Mouse (Mus musculus) CD4-positive, CD25-positive, alpha-beta regulatory T cell, adult 4 months (primary cell): ENCODE results near the gene Ntrk3. TPM values are rescaled to one million over a fixed set of nuclear protein-coding genes. Genes with fewer than 3 reads are reported as not detected.

ENCODE experiments used
- ATAC-seq: one replicate; pipeline ENCODE4 v1.8.0; 2017
- polyA plus RNA-seq, 2 experiments: library from polyadenylated mRNA; unstranded; fragments of 100-300 nt; shearing (Covaris generic); gene quantifications; one replicate each; pipeline ENCODE4 v1.2.1; 2017

Gene Ntrk3
- polyA plus RNA-seq, 2 experiments from 2014 or later, result 7.9 to 13.4 TPM

DNA sequence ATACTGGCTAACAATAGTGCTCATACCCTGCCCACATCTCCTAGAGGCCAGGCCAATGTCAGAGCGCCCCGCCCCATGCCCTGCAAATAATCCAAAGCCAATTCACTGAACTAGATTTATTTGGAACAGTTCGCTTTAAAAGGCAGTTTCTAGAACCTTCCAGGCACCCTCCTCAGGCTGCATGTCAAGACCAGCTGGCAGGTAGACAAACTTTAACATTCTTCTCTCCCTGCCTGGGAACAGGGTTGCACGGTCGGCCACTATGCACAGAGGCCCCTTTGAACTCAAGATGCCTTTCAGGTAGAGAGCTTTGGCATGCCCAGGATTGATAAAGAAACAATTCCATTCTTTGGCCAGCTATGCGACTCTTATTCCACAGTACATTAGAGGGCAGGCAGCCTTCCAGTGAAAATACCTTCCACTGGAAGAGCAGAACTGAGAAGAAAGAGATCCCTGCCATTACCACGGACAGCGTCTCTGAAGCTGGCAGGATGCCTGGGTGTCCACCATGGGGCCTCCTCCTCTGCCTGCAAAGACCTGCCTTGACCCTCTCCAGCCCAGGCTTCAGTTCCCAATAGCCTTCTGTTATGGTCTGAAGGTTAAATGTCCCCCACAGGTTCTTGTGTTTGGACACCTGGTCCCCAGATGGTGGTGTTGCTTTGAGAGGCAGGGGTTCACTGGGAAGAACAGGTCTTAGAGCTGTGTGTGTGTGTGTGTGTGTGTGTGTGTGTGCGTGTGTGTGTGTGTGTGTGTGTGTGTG lies 298.3 kb downstream of the Ntrk3 start:
- no peak for ATAC-seq

DNA sequence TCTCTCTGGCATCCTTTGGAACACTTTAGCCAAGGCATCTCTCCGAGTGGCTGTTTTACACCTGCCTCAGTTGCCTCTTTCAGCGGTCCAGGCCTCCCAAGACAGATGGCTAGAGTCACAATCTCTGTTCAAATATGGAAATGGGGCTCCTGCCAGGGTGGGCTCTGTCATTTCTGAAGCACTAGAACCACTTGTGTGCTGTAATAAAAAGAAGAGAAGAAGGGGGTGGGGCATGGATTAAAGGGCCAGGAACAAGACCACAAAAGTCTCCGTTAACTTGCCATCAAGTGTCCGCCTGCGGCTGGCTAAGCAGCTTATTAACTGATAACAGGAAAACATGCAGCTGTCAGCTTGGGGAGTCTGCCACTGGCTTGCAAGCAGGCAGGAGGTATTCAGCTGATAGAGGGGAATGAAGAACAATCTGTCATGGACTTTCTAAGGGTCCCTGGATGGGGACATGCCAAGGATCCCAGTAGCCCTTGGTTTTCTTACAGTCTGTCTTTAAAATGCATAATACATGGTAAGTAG lies 304.1 kb downstream of the Ntrk3 start:
- ATAC-seq, result no peak

DNA sequence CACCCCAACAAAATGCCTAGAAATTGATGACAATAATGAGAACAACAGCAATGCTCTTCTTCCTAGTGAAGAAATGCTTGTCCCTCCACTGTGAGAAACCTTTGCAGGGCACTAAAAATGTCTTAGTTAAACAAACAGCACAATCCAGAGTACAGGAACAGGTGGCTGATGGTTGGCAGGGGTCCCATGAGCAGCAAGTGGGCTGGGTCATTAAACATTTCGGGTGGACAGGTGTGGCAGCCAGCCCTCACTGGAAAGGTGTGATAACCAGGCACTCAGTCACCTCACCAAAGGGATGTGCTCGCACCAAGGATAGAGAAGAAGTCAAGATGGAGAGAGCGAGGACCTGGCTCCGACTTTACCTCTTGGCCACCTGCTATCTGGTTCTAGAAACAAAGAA lies 306.2 kb downstream of the Ntrk3 start:
- ATAC-seq, result no peak

DNA sequence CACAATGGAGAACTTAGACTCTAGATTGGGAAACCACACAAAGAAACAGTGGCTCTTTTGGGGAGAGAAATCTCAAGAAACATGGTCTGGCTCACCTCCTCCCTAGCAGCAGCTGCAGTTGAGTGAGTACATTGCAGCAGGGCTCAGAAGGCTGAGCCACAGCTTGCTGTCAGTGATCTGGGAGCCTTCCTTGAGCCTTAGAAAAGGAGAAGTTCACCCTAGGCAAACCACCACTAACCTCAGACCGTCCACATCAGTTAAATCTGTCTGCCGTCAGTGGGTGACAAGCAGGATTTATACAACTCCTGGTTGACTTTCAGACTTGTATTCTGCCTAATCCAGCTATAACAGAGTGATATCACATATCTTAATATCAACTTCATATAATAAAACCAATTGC lies 325.6 kb downstream of the Ntrk3 start:
- no peak for ATAC-seq

DNA sequence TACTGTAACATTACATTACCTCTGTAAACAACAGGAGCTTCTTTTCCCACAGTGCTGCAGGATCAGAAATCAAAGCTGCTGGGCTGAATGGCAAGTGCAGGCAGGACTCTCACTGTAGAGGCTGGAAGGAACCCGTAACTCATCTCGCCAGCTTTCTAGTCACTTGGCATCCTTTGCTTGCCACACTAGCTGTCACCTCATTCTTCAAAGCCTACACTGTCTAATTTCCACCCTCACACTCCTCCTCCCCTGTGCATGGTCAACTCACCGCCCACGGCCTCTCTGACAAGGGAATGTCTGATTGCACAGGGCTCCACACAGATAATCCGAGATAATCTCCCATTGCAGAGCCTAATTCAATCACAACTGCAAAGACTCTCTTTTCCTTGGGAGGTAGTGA lies 327.8 kb downstream of the Ntrk3 start:
- ATAC-seq, result no peak

DNA sequence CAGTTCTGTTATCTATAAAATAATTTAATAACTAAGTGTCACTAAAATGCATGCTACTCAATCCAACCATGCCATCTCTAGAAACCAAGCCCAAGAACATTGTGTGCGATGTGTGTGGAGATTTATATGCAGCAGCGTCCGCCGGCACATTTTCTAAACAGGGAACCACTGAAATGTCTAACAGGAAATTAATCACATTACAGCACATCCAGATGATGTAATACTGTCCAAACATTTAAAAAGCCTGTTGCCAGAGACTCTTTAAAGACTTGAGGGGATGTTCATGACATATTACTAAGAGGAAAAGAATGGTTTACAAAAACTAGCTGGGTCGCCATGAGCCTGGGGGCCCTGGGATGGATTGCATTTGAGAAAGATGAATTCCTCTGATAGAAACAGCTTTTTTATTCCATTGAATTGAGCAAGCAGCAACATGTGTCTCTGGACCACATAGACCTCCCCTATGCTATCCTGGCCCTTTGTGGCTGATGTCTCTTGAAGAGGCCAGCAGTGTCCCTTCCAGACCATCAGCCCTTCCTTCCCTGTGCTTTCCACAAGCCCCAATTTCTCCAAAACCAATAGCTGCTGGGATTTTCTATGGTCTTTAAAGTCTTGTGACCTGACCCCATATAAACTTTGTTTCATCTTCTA lies 331.0 kb downstream of the Ntrk3 start:
- ATAC-seq, result no peak

DNA sequence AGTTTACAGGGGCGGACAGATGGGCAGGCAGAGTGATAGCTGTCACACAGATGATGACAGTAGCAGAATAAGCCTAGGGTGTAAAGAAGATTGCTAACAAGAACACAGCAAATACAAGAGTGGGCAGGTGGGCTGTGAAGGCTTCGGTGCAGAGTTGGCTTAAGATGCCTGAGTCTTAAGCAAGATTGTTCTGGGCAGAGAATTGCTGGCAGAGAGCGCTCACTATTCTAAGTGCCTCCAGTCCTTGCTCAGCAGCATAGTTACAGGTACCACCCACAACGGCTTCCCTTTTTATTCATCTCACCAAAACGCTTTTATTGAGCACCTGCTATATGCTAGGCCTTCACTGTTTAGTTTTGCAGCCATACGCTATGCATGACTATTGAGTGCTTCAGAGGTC lies 333.3 kb downstream of the Ntrk3 start:
- ATAC-seq, result no peak

DNA sequence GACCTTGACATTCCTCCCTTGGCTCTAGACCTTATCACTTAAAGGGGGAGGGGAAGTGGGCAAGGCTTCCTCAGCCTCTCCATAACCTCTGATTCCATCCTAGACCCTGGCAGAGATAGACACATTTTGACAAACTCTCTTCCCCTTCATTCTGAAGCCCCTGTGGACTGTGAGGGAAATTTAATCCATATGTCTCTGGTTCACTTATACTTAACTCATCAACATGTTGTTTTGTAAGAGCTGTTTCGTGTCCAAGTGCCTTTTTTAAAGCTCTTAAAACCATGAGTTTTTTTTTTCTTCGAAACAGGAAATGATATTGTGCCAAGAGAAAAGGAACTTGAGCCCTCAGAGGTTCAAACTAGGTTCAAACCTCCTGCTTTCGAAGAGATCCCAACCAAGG lies 335.3 kb downstream of the Ntrk3 start:
- ATAC-seq, result no peak

DNA sequence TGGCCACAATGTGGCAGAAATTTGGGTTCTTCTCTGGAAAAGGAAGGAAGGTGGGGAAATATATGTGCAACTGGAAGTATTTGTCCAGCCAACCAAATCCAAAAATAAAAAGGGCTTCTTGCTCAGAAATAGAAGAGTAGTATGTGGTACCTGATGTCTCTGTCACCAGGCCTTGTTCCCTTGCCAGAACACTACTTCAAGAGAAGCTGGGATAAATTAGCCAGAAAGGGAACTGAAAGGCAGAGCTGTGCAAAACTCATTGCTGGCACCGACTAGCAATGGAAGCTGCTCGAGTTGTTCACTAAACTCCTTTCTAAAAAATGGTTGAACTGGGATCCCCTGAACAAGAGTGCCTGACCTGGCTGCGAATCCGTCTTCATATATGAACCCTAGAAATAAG lies 337.6 kb downstream of the Ntrk3 start:
- no peak for ATAC-seq

DNA sequence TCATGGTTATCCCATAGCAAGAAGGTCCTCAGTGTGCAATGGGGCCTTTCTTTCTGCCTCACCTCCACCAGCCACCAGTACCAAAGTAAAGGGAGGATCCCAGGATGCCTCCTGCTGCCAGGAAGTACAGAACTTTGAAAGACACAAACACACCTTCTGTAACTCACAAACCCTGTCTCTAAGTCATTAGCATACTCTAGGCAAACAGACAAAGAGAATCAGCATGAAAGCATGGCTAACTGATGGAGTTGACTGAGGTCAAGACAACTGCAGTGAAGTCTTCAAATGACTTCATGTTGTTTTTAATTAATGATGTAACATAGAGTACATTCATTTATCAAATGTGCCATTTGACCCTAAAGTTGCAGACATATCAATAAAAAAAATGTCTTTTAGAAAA lies 339.4 kb downstream of the Ntrk3 start:
- ATAC-seq, result no peak

DNA sequence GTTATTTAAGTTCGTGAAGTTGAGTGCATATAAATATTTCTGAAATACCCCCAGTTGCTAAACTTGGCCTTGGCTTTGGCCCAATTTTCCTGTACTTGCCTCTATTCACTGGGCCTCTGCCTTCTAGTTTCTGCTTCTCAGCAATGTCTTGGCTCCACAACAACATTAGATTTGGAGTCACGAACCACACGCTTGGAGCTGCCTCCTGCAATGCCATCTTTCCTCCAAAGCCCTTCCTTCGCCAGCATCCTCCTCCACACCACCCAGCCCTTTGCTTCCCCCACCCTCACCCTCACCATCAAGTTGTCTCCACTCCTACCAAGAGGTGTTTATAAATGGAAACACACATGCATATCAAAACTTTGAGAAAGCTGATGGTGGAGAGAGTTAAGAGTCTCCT lies 340.6 kb downstream of the Ntrk3 start:
- no peak for ATAC-seq

DNA sequence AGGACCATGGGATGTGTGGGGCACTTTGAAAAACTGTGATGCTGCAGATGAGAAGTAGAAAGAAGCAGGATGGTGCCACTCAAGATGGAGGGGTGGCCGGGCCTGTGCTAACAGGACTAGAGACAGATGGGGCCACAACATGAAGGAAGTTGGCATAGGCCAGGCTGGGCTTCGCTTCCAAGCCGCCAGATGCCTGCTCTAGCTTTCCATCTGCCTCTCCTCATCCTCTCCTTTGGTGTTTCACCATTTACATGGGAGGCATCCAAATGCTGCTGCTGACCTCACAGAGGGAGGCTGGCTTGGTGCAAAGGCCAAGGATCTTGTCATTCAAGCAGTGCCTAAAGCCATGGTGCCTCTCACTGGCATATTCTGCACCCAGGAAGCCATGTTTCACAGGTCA lies 347.8 kb downstream of the Ntrk3 start:
- no peak for ATAC-seq

DNA sequence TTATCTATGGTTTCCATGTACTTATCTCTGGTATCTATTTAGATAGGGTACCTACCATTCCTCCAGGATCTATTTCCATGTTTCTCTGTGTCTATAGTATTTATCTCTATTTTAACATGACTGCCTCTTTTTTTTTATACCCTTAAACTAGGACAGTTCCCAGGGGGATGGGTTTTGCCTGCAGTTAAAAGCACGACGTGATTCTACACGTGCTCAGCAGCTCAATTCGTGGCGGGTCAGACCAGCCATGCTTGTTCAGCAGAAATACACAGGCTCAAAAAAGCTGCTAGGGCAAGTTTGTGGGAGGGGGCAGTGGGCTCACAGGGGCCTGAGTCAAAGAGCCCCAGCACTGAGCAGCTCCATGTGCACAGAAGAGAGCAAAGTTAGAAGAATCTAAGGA lies 349.7 kb downstream of the Ntrk3 start:
- no peak for ATAC-seq

DNA sequence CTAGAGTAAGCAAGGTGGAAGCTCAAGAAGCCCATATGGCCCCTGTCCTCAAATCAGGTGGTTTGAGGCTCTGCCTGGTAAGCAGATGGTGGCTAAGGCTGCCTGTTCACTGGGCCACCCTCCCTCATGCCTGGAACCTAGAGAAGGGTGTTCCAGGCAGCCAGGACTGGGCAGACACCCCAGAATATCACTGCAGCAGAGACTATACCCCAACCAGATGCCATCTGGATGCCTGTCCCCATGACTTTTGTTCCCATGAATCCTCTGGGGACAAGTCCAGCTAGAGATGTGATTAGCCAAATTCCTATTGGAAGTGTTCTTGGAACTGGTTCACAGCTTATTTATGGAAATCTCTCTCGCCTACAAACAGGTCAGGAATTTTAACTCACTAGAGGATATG lies 351.8 kb downstream of the Ntrk3 start:
- no peak for ATAC-seq

DNA sequence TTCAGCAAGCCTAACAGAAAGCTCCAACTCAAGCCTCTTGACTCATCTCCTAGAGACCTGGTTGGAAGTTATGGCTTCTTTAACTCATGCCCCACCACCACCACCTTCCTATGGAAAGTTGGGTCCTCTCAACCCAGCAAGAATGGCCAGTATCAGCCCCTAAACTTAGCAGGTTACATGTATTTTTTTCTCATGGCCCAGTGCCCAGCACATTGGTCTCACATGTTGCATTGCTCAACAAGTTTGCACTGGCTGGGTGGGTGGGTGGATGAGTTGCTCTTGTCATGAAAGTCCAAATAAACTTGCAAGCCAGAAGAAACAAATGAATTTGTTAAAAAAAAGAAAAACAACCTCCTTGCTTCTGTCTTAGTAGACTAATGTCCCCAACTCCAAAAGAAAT lies 353.7 kb downstream of the Ntrk3 start:
- ATAC-seq, result no peak

DNA sequence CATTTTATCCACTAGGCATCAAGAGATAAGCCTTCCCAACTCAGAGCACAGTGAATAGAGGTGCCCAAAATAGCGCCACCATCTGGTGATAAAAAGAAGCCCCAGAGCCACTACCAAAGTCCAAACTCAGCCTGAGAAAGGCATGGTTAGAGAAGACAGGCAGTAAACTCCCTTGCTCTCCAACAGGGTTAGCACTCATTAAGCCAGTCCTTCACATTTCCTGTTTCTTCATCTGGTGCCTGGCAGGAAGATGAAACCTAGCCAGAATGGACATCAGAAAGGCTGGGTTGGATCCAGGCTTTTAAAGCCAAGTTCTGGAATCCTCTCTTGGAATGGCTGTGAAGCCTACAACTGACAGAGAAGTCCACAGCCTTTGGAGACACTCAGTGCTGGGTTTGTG lies 355.7 kb downstream of the Ntrk3 start:
- ATAC-seq, result no peak

DNA sequence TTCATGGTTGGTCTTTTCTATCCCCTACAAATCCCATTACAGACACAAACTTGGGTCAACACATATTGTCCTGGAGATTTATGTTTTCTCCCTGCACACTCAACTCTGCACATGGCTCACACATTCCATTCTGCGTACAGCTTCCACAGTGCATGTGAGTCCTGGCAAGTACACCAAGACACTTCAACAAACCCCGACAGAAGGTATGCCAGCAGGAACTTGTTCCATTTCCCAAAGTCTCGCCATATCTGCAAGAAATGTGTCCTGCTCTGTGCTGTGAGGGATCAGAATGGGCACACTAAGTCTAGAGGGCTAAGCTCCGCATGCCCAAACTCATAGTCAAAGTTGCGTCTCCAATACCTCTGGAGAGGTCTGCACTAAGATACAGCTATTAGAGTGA lies 358.0 kb downstream of the Ntrk3 start:
- no peak for ATAC-seq

DNA sequence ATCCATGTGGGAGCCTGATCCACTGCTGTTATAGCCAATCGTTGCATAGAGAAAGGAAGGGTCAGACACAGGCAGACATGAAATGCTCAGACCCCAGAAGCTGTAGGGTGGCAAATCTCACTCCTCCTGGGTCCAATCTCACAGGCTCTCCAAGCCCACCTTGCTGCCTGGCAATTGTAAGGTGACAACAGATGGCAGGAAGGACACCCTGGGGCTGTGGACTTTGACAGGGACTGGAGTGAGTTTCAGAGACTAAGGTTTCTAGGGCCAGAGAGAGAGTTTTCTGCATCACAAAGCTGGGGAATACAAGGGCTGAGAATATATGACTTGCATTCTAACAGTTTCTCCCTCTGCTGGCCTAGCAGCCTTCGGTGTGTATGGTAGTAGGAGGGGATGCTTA lies 359.5 kb downstream of the Ntrk3 start:
- ATAC-seq, result no peak

DNA sequence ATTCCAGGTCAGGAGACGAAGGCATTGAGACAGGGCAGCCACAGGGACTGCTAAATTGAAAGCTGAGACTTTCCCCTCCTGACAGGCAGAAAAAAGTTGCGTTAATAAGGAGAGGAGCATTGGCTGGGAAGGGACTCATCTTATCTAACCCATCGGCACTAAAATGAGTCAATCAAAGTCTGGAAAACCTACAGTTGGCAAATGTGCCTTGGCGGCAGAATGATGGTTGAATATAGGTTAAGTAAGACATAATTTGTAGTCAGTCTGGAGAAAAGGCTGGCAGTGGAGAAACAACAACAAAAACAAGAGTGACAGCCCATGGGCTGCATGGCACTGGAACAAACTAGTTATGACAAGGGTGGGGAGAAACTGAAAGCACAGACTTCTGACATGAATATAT lies 360.9 kb downstream of the Ntrk3 start:
- no peak for ATAC-seq

DNA sequence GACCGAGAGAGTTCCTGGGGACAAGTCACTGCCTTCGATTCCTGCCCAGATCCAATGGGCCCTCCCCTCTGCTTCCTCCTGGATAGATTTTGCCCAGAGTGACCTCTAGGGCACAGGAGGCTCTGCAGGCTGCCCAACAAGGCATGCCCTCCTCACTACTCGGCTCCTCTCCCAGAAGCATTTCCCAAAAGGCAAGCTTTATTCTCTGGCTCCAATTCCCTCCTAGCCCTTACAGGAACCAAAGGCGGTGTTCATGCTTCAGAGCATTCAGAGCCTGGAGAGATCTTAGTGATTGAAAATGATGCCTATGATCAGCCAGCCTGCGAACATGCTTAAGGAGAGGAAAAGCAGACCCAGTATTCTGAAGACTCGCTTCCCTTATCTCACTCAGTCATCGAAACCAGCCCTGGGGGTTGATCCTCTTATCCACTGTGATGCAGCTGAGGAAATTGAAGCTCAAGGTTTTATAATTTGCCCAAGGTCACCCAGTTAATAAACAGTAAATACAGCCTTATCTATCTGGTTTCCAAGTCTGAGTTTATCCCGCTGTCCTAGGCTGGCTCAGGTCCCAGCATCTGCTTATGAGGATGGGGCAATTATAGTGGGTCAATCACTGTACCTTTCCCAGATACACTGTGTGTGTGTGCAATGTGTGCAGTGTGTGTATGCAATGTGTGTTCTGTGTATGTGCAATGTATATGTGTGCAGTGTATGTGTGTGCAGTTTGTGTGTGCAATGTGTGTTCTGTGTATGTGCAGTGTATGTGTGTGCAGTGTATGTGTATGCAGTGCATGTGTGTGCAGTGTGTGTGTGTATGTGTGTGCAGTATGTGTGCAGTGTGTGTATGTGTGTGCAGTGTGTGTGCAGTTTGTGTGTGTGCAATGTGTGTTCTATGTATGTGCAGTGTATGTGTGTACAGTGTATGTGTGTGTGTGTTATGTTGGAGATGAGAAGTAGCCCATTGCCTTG lies 376.2 kb downstream of the Ntrk3 start:
- no peak for ATAC-seq

DNA sequence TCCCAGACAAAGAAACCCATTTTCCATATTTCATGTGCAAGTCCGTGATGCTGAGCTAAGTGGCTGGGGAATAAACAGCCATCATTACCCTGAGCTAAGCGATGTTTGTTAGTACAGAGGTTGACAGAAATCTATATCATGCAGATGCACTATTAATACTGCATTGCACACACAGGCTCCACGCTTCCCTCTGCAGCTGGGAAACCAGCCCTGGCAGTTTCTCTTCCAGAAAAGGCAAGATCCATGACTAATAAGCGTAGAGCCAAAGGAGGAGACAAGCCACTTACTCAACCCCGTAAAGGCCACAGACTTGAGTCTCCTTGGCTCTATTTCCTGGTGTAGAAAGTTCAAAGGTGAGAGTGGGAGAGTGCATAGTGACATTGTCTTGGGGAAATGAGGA lies 390.3 kb downstream of the Ntrk3 start:
- ATAC-seq, result no peak

DNA sequence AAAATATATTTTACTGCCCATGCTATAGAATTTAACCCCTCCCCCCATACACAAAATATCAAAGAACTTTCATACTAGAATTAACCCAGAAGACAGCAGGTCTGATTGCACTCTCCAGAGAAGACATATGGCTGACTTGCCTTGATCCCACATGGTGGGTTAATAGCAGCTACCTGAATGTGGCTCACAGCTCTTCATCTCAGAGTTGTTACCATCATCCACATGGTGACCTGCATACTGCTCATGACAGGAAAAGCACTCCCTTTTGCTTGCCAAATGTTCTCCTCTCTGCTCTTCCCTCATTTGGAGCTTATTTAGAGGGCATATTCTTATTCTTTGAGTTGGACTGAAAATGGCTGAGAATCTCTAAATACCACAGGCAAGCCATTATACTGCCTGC lies 404.4 kb downstream of the Ntrk3 start:
- no peak for ATAC-seq

DNA sequence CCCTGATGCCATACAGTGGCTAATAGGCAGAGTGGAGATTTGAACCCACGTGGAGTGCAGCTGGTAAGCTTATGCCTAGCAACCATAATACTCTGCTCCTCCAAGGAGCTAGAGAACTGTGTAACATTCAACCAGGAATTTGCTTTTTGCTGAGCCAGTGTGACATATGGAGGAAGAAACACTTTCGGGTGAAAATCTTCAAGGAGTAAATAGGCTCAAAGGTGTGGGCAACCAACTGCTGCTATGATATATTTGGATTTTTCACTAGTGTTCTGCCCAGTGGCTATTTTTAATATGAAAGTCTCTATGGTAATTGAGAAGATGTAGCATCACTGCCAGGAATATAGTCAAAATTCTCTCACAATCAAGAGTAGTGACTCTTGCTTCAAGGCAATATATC lies 409.5 kb downstream of the Ntrk3 start:
- ATAC-seq, result no peak
